Mouse (Mus musculus) erythroblast, embryonic 14.5 days (primary cell): ENCODE data around the gene Atat1.

Experiments
- GATA1 ChIP-seq: IDR thresholded peaks from 2 replicates; pipeline ENCODE4 v1.6.1; 2012; ENCODE audit warnings: low read length, inconsistent platforms, mixed read lengths
- TAL1 ChIP-seq: IDR thresholded peaks from 3 replicates; pipeline ENCODE4 v1.6.1; 2012; ENCODE audit warnings: low read length, inconsistent platforms, mixed read lengths

DNA sequence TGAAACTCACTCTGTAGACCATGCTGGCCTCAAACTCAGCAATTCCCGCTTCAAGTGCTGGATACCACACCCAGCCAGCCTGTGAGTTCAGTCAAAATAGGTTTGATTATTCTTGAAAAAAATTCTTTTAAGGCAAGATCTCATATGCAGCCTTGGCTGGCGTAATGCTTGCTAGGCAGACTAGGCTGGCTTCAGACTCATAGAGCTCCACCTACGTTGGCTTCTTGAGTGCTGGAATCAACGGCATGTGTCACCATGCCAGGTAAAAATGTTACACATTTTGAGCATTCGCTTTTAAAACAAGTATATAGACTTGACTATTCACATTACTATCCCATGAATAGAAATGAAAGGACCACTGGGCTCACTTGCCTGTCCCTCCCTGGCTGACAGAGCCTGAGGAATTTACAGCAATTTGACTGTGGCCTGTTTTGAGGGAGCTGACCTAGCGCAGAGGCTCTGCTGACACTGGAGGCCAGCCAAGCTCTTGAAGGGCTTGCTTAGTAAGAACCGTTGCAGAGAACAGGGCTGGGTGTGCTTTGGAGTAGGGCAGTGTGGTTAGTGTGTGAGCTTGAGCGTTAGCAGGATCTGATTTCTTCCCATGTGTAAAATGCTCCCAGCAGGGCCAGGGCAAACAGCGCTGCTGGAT lies 6.4 kb downstream of the Atat1 start:
- TF ChIP-seq GATA1, result no peak
- no peak for TF ChIP-seq TAL1
